Mouse (Mus musculus) forebrain, embryonic 13.5 days (tissue): ENCODE results near the gene C77080. TPM values are rescaled to one million over a fixed set of nuclear protein-coding genes. Genes with fewer than 3 reads are reported as not detected.
A peak's percentile ranks its signal among the peaks of the same experiment; 100 is the strongest.

Experiments used
- ATAC-seq: fragments of 200-750 bp; cut with Nextera tagmentation; 2 replicates; pipeline ENCODE4 v1.8.0; 2017
- H3K27ac ChIP-seq: fragments of 300-500 bp; sonication (generic); 2 replicates; pipeline ENCODE4 v1.5.1; 2015; ENCODE audit warnings: inconsistent platforms, mild to moderate bottlenecking, moderate library complexity
- H3K27me3 ChIP-seq: fragments of 300-500 bp; sonication (generic); 2 replicates; pipeline ENCODE4 v1.6.1; 2015; ENCODE audit warnings: mild to moderate bottlenecking, inconsistent platforms
- H3K36me3 ChIP-seq: fragments of 300-500 bp; sonication (generic); 2 replicates; pipeline ENCODE4 v1.6.1; 2015; ENCODE audit warnings: mild to moderate bottlenecking, inconsistent platforms; ENCODE audit not compliant: poor library complexity, severe bottlenecking
- H3K4me1 ChIP-seq: fragments of 300-500 bp; sonication (generic); 2 replicates; pipeline ENCODE4 v1.6.1; 2015; ENCODE audit warnings: inconsistent platforms
- H3K4me2 ChIP-seq: fragments of 300-500 bp; sonication (generic); 2 replicates; pipeline ENCODE4 v1.6.1; 2015; ENCODE audit warnings: inconsistent platforms, mild to moderate bottlenecking, moderate library complexity
- H3K4me3 ChIP-seq: fragments of 300-500 bp; sonication (generic); 2 replicates; pipeline ENCODE4 v1.5.1; 2015; ENCODE audit warnings: mild to moderate bottlenecking, inconsistent platforms
- H3K9ac ChIP-seq: fragments of 300-500 bp; sonication (generic); 2 replicates; pipeline ENCODE4 v1.6.1; 2015; ENCODE audit warnings: mild to moderate bottlenecking, inconsistent platforms
- H3K9me3 ChIP-seq: fragments of 300-500 bp; sonication (generic); replicated peaks from 2 replicates; pipeline ENCODE4 v1.6.1; 2016; ENCODE audit warnings: inconsistent platforms
- WGBS: fragments of 180-500 bp; shearing (Covaris S2); methylation state at CpG from one replicate; pipeline ENCODE4 v1.1.7; 2015; 5-methylcytosine and 5-hydroxymethylcytosine counted together
- polyA plus RNA-seq: library from polyadenylated mRNA; unstranded; fragments of >200 nt; fragmentation: Nextera tagmentation; extraction: Ambion mirVana; gene quantifications from 2 replicates; pipeline ENCODE4 v1.2.1, GENCODE M21; 2015

Gene C77080
- 3.7 and 3.8 TPM in 2 replicates for polyA plus RNA-seq

GRCm38 (mm10) chr4:129261196-129261595 lies at the start of gene C77080:
C77080 (minus strand) TSS chr4:129261404.
- H3K27ac ChIP-seq: no peak within 1 kb of the TSS
- H3K9ac ChIP-seq: no peak within 1 kb of the TSS
- no peaks in the 10 kb centered on the region for H3K36me3 ChIP-seq
- no peak within 1 kb of the TSS for H3K4me2 ChIP-seq
- no peaks in the 10 kb centered on the region for H3K9me3 ChIP-seq
- ATAC-seq: no peak
- peaks cover 14% of the 10 kb centered on the region for H3K4me1 ChIP-seq
- no peak within 1 kb of the TSS for H3K4me3 ChIP-seq
- H3K27me3 ChIP-seq: no peaks in the 10 kb centered on the region
- 0% methylated on average over 2 of the region's 4 CpGs for WGBS

GRCm38 (mm10) chr4:129307936-129308335 lies 46.7 kb upstream of the C77080 start:
- Histone ChIP-seq H3K27ac (no peak overlapping the region), H3K9ac (no peak overlapping the region), H3K4me1 (no peaks in the 10 kb centered on the region), H3K4me3 (no peak overlapping the region), H3K27me3 (no peaks in the 10 kb centered on the region), H3K36me3 (peaks cover 69% of the 10 kb centered on the region), H3K4me2 (no peak overlapping the region), H3K9me3 (no peaks in the 10 kb centered on the region)
- 96% methylated on average over 1 of the region's 1 CpGs for WGBS
- no peak for ATAC-seq

- peaks cover 38% of the 10 kb centered on the region for H3K36me3 ChIP-seq
- H3K4me2 ChIP-seq: no peak overlapping the region
- H3K9ac ChIP-seq: no peak overlapping the region
- no peaks in the 10 kb centered on the region for H3K27me3 ChIP-seq
- H3K27ac ChIP-seq: no peak overlapping the region
- 0 out of 2 replicates have a peak, but pooled peaks cover 4% of the 10 kb centered on the region for H3K9me3 ChIP-seq
- no peak for ATAC-seq
- no peak overlapping the region for H3K4me3 ChIP-seq
- 70% methylated on average over 1 of the region's 1 CpGs for WGBS
- H3K4me1 ChIP-seq: peaks cover 1% of the 10 kb centered on the region; the same call in 1 of the 2 replicates
Measured at GRCm38 (mm10) chr4:129304306-129304705, 43.1 kb upstream of the C77080 start.

- Histone ChIP-seq H3K9me3 (0 out of 2 replicates have a peak, but pooled peaks cover 4% of the 10 kb centered on the region), H3K4me2 (no peak overlapping the region), H3K4me3 (no peak overlapping the region), H3K4me1 (peaks cover 6% of the 10 kb centered on the region), H3K9ac (no peak overlapping the region), H3K36me3 (peaks cover 33% of the 10 kb centered on the region), H3K27me3 (no peaks in the 10 kb centered on the region), H3K27ac (no peak overlapping the region)
- no peak for ATAC-seq
- 92% methylated on average over 9 of the region's 9 CpGs for WGBS
Measured at GRCm38 (mm10) chr4:129303816-129304215, 42.6 kb upstream of the C77080 start.

DNA sequence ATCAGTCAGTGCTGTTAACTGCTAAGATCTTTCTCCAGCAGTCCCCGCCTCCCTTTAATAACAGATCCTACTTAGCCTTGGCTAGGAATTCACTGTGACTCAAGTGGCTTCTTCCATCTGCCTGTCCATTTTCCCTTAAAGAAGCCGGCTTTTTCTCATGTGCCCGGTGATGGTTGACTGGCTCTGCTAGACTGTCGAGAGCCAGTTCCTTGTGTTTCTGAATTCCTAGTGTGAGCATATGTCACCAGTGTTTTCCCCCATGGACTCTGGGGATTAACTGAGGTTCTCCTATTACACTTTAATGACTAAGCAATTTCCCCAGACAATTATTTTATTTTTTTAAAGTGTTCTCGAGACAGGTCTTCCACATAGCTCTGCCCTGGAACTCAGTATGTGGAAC lies 42.2 kb upstream of the C77080 start:
- 78% methylated on average over 5 of the region's 5 CpGs for WGBS
- no peak for ATAC-seq
- 0 out of 2 replicates have a peak, but pooled peaks cover 4% of the 10 kb centered on the region for H3K9me3 ChIP-seq
- H3K36me3 ChIP-seq: peaks cover 29% of the 10 kb centered on the region
- H3K4me1 ChIP-seq: peaks cover 10% of the 10 kb centered on the region
- no peak overlapping the region for H3K9ac ChIP-seq
- H3K27me3 ChIP-seq: no peaks in the 10 kb centered on the region
- no peak overlapping the region for H3K27ac ChIP-seq
- H3K4me3 ChIP-seq: no peak overlapping the region
- H3K4me2 ChIP-seq: no peak overlapping the region

- Histone ChIP-seq H3K4me1 (peaks cover 16% of the 10 kb centered on the region), H3K9ac (no peak overlapping the region), H3K36me3 (no peaks in the 10 kb centered on the region), H3K4me2 (no peak overlapping the region), H3K9me3 (0 out of 2 replicates have a peak, but pooled peaks cover 4% of the 10 kb centered on the region), H3K27me3 (no peaks in the 10 kb centered on the region), H3K4me3 (no peak overlapping the region), H3K27ac (no peak overlapping the region)
- no peak for ATAC-seq
- 40% methylated on average over 10 of the region's 10 CpGs for WGBS
Measured at GRCm38 (mm10) chr4:129299121-129299520, 37.9 kb upstream of the C77080 start.

- H3K36me3 ChIP-seq: no peaks in the 10 kb centered on the region
- no peak overlapping the region for H3K4me2 ChIP-seq
- H3K4me1 ChIP-seq: peaks cover 16% of the 10 kb centered on the region
- H3K27ac ChIP-seq: no peak overlapping the region
- 0 out of 2 replicates have a peak, but pooled peaks cover 4% of the 10 kb centered on the region for H3K9me3 ChIP-seq
- no peak overlapping the region for H3K4me3 ChIP-seq
- no peak for ATAC-seq
- 0 out of 2 replicates have a peak, but pooled peaks cover 5% of the 10 kb centered on the region for H3K27me3 ChIP-seq
- WGBS: 90% methylated on average over 4 of the region's 4 CpGs
- no peak overlapping the region for H3K9ac ChIP-seq
Measured at GRCm38 (mm10) chr4:129297724-129298123, 36.5 kb upstream of the C77080 start.

DNA sequence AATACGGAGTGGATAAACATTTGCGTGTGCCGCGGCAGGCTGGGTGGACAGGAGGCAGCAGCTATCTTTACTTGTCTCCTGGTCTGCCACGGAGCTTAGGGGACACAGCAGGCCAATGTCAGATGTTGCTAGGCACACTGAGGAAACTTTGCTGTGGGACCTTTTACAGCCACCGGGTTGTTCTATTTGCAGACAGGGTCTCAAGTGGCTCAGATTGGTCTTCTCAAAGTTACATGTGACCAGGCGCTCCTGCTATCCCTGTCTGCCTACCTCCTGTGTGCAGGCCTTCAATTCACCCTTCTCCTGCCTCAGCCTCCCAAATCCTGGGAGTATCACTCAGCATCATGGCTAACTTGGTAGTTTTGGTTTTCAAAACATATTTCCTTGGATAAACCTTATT lies 34.9 kb upstream of the C77080 start:
- Histone ChIP-seq H3K4me3 (no peak overlapping the region), H3K9ac (no peak overlapping the region), H3K4me2 (no peak overlapping the region), H3K27me3 (0 out of 2 replicates have a peak, but pooled peaks cover 5% of the 10 kb centered on the region), H3K4me1 (peaks cover 16% of the 10 kb centered on the region), H3K9me3 (0 out of 2 replicates have a peak, but pooled peaks cover 4% of the 10 kb centered on the region), H3K36me3 (no peaks in the 10 kb centered on the region), H3K27ac (no peak overlapping the region)
- ATAC-seq: no peak
- 91% methylated on average over 7 of the region's 7 CpGs for WGBS

- no peak overlapping the region for H3K27ac ChIP-seq
- H3K4me1 ChIP-seq: peaks cover 16% of the 10 kb centered on the region
- H3K9me3 ChIP-seq: no peaks in the 10 kb centered on the region
- H3K4me2 ChIP-seq: no peak overlapping the region
- H3K27me3 ChIP-seq: 0 out of 2 replicates have a peak, but pooled peaks cover 5% of the 10 kb centered on the region
- no peak overlapping the region for H3K4me3 ChIP-seq
- 95% methylated on average over 2 of the region's 2 CpGs for WGBS
- H3K36me3 ChIP-seq: no peaks in the 10 kb centered on the region
- H3K9ac ChIP-seq: no peak overlapping the region
- ATAC-seq: no peak
Measured at GRCm38 (mm10) chr4:129295188-129295587, 34.0 kb upstream of the C77080 start.

GRCm38 (mm10) chr4:129293702-129294101 lies 32.5 kb upstream of the C77080 start:
- 36% methylated on average over 16 of the region's 16 CpGs for WGBS

GRCm38 (mm10) chr4:129292831-129293230 lies 31.6 kb upstream of the C77080 start:
- 0 out of 2 replicates have a peak, but pooled peaks cover under 1% of the 10 kb centered on the region for H3K4me1 ChIP-seq
- no peak overlapping the region for H3K9ac ChIP-seq
- WGBS: 73% methylated on average over 7 of the region's 7 CpGs
- peaks cover 11% of the 10 kb centered on the region for H3K27me3 ChIP-seq
- no peak overlapping the region for H3K4me3 ChIP-seq
- H3K9me3 ChIP-seq: no peaks in the 10 kb centered on the region
- H3K36me3 ChIP-seq: no peaks in the 10 kb centered on the region
- no peak for ATAC-seq
- H3K27ac ChIP-seq: no peak overlapping the region
- H3K4me2 ChIP-seq: no peak overlapping the region

More at GRCm38 (mm10) chr4:129293702-129294101, 32.5 kb upstream of the C77080 start:
- H3K4me3 ChIP-seq: no peak overlapping the region
- H3K27me3 ChIP-seq: 0 out of 2 replicates have a peak, but pooled peaks cover 5% of the 10 kb centered on the region
- H3K9me3 ChIP-seq: no peaks in the 10 kb centered on the region
- no peaks in the 10 kb centered on the region for H3K36me3 ChIP-seq
- H3K9ac ChIP-seq: no peak overlapping the region
- H3K4me2 ChIP-seq: no peak overlapping the region
- no peak for ATAC-seq
- H3K4me1 ChIP-seq: peaks cover 9% of the 10 kb centered on the region
- H3K27ac ChIP-seq: no peak overlapping the region

DNA sequence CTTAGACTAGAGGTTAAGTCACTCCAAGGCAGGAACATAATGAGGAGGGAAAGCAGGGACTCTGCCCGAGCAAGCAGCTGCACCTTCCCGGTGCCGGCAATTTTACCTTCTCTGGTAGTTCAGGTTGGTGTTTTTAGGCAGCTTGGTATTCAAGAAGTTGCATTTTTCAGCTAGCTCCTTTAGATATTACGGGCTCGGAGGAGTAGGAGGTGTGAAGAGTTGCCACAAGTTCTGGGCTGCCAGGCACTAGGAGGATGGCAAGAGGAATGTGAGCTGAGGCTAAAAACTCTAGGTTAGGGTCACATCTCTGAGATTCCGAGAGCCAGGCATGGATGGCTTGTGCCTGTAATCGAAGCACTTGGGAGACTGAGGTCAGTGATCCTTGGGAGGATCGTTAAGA lies 28.5 kb upstream of the C77080 start:
- H3K27me3 ChIP-seq: peaks cover 29% of the 10 kb centered on the region
- no peaks in the 10 kb centered on the region for H3K36me3 ChIP-seq
- ATAC-seq: no peak
- peaks cover 18% of the 10 kb centered on the region for H3K4me1 ChIP-seq
- no peak overlapping the region for H3K27ac ChIP-seq
- no peak overlapping the region for H3K9ac ChIP-seq
- H3K4me3 ChIP-seq: no peak overlapping the region
- H3K4me2 ChIP-seq: no peak overlapping the region
- 85% methylated on average over 8 of the region's 8 CpGs for WGBS
- no peaks in the 10 kb centered on the region for H3K9me3 ChIP-seq

DNA sequence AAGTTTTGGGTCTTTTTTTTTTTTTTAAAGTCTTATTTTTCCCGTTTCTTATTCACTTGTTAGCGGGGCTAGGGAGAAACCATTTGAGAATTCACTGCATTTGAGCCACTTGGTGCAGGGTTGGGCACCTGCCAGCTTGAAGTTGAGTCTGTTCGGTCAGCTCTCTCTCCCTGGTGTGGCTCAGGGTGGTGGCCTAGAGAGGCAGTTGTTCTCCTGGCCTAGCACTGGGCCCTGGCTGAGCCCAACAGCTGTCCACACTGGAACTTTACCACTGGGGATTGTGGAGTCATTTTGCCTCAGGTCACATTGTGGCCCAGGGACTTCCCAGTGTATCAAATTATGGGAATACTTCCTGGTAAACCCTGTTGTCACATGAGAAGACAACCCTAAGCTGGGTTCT lies 26.9 kb upstream of the C77080 start:
- no peaks in the 10 kb centered on the region for H3K9me3 ChIP-seq
- no peak overlapping the region; the same call in 1 of the 2 replicates for H3K4me3 ChIP-seq

More for the DNA sequence above, 26.9 kb upstream of the C77080 start:
- H3K36me3 ChIP-seq: no peaks in the 10 kb centered on the region
- H3K27ac ChIP-seq: no peak overlapping the region
- peaks cover 18% of the 10 kb centered on the region for H3K4me1 ChIP-seq
- peaks cover 24% of the 10 kb centered on the region for H3K27me3 ChIP-seq
- peak overlapping the region; percentile 89 for H3K4me2 ChIP-seq
- no peak for ATAC-seq
- 34% methylated on average over 3 of the region's 3 CpGs for WGBS
- H3K9ac ChIP-seq: no peak overlapping the region
